ENCODE assay signal across 9 mouse cellular contexts in the genomic region with DNA sequence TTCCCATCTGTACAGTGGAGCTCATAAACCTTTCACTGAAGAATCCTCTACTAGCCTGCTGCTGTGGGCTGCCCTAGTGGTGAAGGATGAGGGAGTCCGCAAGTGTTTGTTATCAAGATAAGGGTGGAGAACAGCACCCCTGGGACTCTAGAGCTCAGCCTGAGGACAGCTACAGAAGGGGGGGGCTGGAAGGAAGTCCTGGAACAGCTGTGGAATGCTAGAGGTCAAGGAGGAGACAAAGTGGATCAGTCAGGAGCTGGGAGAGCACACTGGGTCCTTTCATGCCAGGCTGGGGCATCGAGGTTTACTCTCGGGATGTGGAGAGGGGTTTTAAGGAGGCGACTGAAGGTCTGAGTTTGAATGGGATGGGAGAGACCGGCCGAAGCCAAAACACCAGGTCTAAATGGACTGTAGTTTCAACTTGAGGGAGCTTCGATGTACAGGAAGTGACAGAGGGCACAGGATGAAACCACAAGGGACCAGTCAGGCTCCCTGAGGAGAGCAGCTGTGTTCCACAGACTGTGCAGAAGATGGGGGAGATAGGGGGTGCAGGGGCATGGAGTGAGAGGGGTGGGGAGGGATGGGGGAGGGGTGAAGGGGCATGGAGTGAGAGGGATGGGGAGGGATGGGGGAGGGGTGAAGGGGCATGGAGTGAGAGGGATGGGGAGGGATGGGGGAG. TPM values are rescaled to one million over a fixed set of nuclear protein-coding genes. Genes with fewer than 3 reads are reported as not detected.
A peak's percentile ranks its signal among the peaks of the same experiment; 100 is the strongest.
DNase-seq lines count a peak whose midpoint lies in the region; ATAC-seq and TF ChIP-seq lines count a peak whose summit lies in the region.
"Had no signal": no experiment of that assay in that cellular context is flagged by ENCODE, and none has a peak within 500 bp of the region (broad histone marks: within the 10 kb centered on the region; RNA-seq: fewer than 3 reads in every experiment).

No protein-coding gene starts in this region.

- H3ac ChIP-seq in myocyte (ENCODE audit: control insufficient read depth, insufficient read length) = no peak overlapping the region

- peak overlapping the region; percentile 28; the same call in 1 of the 2 replicates for H3K27ac ChIP-seq in lung, embryonic 16.5 days (ENCODE audit: low read length)
- no peak overlapping the region for H3K27ac ChIP-seq in embryonic fibroblast, embryonic 13.5 days (ENCODE audit: insufficient read depth, low read length)
- H3K27ac ChIP-seq: neural tube, embryonic 13.5 days had no signal

- no peaks in the 10 kb centered on the region for H3K9me3 ChIP-seq in lung, embryonic 16.5 days (ENCODE audit: control insufficient read depth, low read length)
- H3K9me3 ChIP-seq: neural tube, embryonic 13.5 days had no signal

- DNase-seq in lung, postnatal 14 days = no peak
- DNase-seq in kidney, adult 8-10 months = peak; percentile 38 to 58
- DNase-seq in right cerebral cortex, postnatal 36 days (ENCODE audit: low spot score in 2 of 2) = no peak

- peaks cover 33% of the 10 kb centered on the region for H3K4me1 ChIP-seq in lung, embryonic 16.5 days (replicated peaks; ENCODE audit: control insufficient read depth, insufficient read depth, low read length)
- no peaks in the 10 kb centered on the region for H3K4me1 ChIP-seq in embryonic fibroblast, embryonic 13.5 days (ENCODE audit: control insufficient read depth, insufficient read depth, low read length)

- TF ChIP-seq POLR2A in embryonic fibroblast, embryonic 13.5 days (IDR thresholded peaks at IDR 0.05; ENCODE audit: low read depth, low read length) = no peak
- TF ChIP-seq POLR2A in myocyte (IDR thresholded peaks at IDR 0.05; ENCODE audit: insufficient read length, low read depth) = no peak

- peak overlapping the region; percentile 27 for H3K4me3 ChIP-seq in lung, embryonic 16.5 days (ENCODE audit: low read length)
- peak overlapping the region; percentile 37 for H3K4me3 ChIP-seq in embryonic fibroblast, embryonic 13.5 days (ENCODE audit: insufficient read depth, low read length)
- peak overlapping the region; percentile 27 for H3K4me3 ChIP-seq in myocyte
- H3K4me3 ChIP-seq: neural tube, embryonic 13.5 days had no signal

- ATAC-seq in lung, embryonic 16.5 days (ENCODE audit: low read depth) = no peak
- no peak for ATAC-seq in activated CD4-positive, CD25-positive, alpha-beta regulatory T cell, adult 4 months
- no peak for ATAC-seq in granulocyte monocyte progenitor cell, adult 5-6 weeks (replicated peaks; ENCODE audit: poor library complexity, severe bottlenecking)

- no peaks in the 10 kb centered on the region for H3K27me3 ChIP-seq in lung, embryonic 16.5 days (ENCODE audit: control insufficient read depth, insufficient read depth, low read depth, low read length)
- no peaks in the 10 kb centered on the region for H3K27me3 ChIP-seq in myocyte (ENCODE audit: control insufficient read depth, insufficient read depth, insufficient read length)

- 30% methylated on average over 7 of the region's 7 CpGs for WGBS in lung, embryonic 16.5 days

- no peak for TF ChIP-seq CTCF in embryonic fibroblast, embryonic 13.5 days (IDR thresholded peaks at IDR 0.05; ENCODE audit: borderline replicate concordance, insufficient read depth, low read length)

- H3K9ac ChIP-seq in lung, embryonic 16.5 days (ENCODE audit: low read length) = peak overlapping the region; percentile 30; the same call in 1 of the 2 replicates
- H3K9ac ChIP-seq: neural tube, embryonic 13.5 days had no signal

- H3K4me2 ChIP-seq in lung, embryonic 16.5 days (ENCODE audit: low read depth, low read length) = peak overlapping the region; percentile 32
- peak overlapping the region; percentile 81 for H3K4me2 ChIP-seq in myocyte (ENCODE audit: low read depth)
- H3K4me2 ChIP-seq: neural tube, embryonic 13.5 days had no signal

- peaks cover 6% of the 10 kb centered on the region for H3K79me2 ChIP-seq in myocyte (ENCODE audit: control insufficient read depth, insufficient read depth)

- H3K36me3 ChIP-seq in lung, embryonic 16.5 days (ENCODE audit: control insufficient read depth, insufficient read depth, low read length) = no peaks in the 10 kb centered on the region
- no peaks in the 10 kb centered on the region for H3K36me3 ChIP-seq in myocyte (ENCODE audit: control insufficient read depth, insufficient read depth)
- H3K36me3 ChIP-seq: neural tube, embryonic 13.5 days had no signal

TF ChIP-seq in myocyte, 11 proteins besides CTCF, POLR2A, EP300 and RAD21:
- TF ChIP-seq REST (IDR thresholded peaks at IDR 0.05; ENCODE audit: insufficient read depth, insufficient read length) (no peak), POLR2AphosphoS2 (IDR thresholded peaks at IDR 0.05; ENCODE audit: insufficient read length, low read depth) (no peak), CEBPB (IDR thresholded peaks at IDR 0.05; ENCODE audit: insufficient read depth, poor library complexity, severe bottlenecking) (no peak), E2F4 (IDR thresholded peaks at IDR 0.05; ENCODE audit: insufficient read depth) (no peak), MAX (IDR thresholded peaks at IDR 0.05; ENCODE audit: low read depth) (no peak), TCF3 (IDR thresholded peaks at IDR 0.05; ENCODE audit: insufficient read length, low read depth) (peak; percentile 23), MYOG (IDR thresholded peaks at IDR 0.05; ENCODE audit: control insufficient read depth in 1 of 3, insufficient read depth in 1 of 3, insufficient read length in 2 of 3, low read depth in 2 of 3) (peak; percentile 25 to 77 (median 67)), TCF12 (IDR thresholded peaks at IDR 0.05; ENCODE audit: insufficient read depth, poor library complexity, severe bottlenecking) (peak; percentile 17), MYOD1 (IDR thresholded peaks at IDR 0.05; ENCODE audit: control insufficient read depth in 1 of 3, insufficient read length in 2 of 3, low read depth in 2 of 3) (peak; percentile 70 to 90 (median 87)), USF1 (IDR thresholded peaks at IDR 0.05; ENCODE audit: low read depth) (no peak)

RNA-seq across cellular contexts. Expression of gene Myl9, which starts 2.2 kb away (rescaled TPM):
- 371 and 400 TPM in 2 replicates for polyA plus RNA-seq in lung, embryonic 16.5 days (2015; fragmentation: Nextera tagmentation; extraction: Ambion mirVana)
- 830 and 1,112 TPM in 2 replicates for polyA plus RNA-seq in embryonic fibroblast, embryonic 13.5 days (2011; ENCODE audit: insufficient read length, low read depth, missing spikeins)
- polyA plus RNA-seq in myocyte (2012; fragmentation: generic; extraction: Trizol) = 442 TPM
- not detected for polyA plus RNA-seq in activated CD4-positive, CD25-positive, alpha-beta regulatory T cell, adult 4 months (2017; shearing (Covaris generic))
- not detected in 2 replicates for total RNA-seq in granulocyte monocyte progenitor cell, adult 5-6 weeks (2014; fragmentation: Nextera tagmentation)
- not detected in 2 replicates for total RNA-seq in granulocyte monocyte progenitor cell, adult 5-6 weeks (2017)

Comparison
In these comparisons a context has a peak if more than half of its experiments do, and no peak if none do; other contexts are left out.
1. DNase-seq: peak in kidney, adult 8-10 months (2 of 2); none in lung, postnatal 14 days (single experiment) and right cerebral cortex, postnatal 36 days (0 of 2).
2. RNA of gene Myl9, which starts 2.2 kb away (polyA plus RNA-seq): 830 to 1,112 TPM in embryonic fibroblast, embryonic 13.5 days, 442 TPM in myocyte (single experiment) and 371 to 400 TPM in lung, embryonic 16.5 days; not detected in activated CD4-positive, CD25-positive, alpha-beta regulatory T cell, adult 4 months; every median in the first group is over 100 times any median in the second.
3. Peak in every context shown above with its lines, with median percentiles within 50 percentile points of each other: H3K4me3 ChIP-seq.